Mouse (Mus musculus): Measurements from ENCODE around the gene Celsr1. TPM values are rescaled to one million over a fixed set of nuclear protein-coding genes. Genes with fewer than 3 reads are reported as not detected.

Celsr1 gene
- total and polyA plus RNA-seq, 3 experiments = 1.3 to 21.7 (median 4.7) TPM

GRCm38 (mm10) chr15:86066836-86067580 is 33.4 kb upstream of the Celsr1 start:
- H3K4me1 ChIP-seq (ENCODE audit: insufficient read depth, low read depth, low read length) = peaks cover 98% of the 10 kb centered on the region

GRCm38 (mm10) chr15:86065367-86065766 is 31.8 kb upstream of the Celsr1 start:
- peaks cover 93% of the 10 kb centered on the region for H3K36me3 ChIP-seq (replicated peaks)
- peak overlapping the region; percentile 60; the same call in 1 of the 2 replicates for H3K4me3 ChIP-seq (ENCODE audit: low read depth, low read length)
- DNase-seq (ENCODE audit: low spot score) = no peak
- no peak for ATAC-seq (ENCODE audit: extremely low read depth, insufficient number of reproducible peaks, low FRiP score, poor library complexity, severe bottlenecking)
- H3K4me1 ChIP-seq (ENCODE audit: insufficient read depth, low read depth, low read length) = peaks cover 98% of the 10 kb centered on the region
- TF ChIP-seq GATA1 (IDR thresholded peaks at IDR 0.05; ENCODE audit: borderline replicate concordance, low read length) (no peak), CTCF (IDR thresholded peaks at IDR 0.05; ENCODE audit: low read depth, low read length) (no peak), POLR2AphosphoS5 (IDR thresholded peaks at IDR 0.05; ENCODE audit: insufficient replicate concordance, low read depth, low read length) (no peak), TAL1 (conservative IDR thresholded peaks at IDR 0.05; ENCODE audit: low read depth, low read length) (no peak), GATA2 (IDR thresholded peaks at IDR 0.05; ENCODE audit: borderline replicate concordance, low read depth, low read length) (no peak)
- H3K27me3 ChIP-seq (ENCODE audit: insufficient read depth, low read length) = no peaks in the 10 kb centered on the region
- H3K9me3 ChIP-seq (replicated peaks) = no peaks in the 10 kb centered on the region

More at GRCm38 (mm10) chr15:86066836-86067580, 33.4 kb upstream of the Celsr1 start:
- no peak for ATAC-seq (ENCODE audit: extremely low read depth, insufficient number of reproducible peaks, low FRiP score, poor library complexity, severe bottlenecking)
- H3K9me3 ChIP-seq (replicated peaks) = no peaks in the 10 kb centered on the region
- H3K36me3 ChIP-seq (replicated peaks) = peaks cover 87% of the 10 kb centered on the region
- DNase-seq (ENCODE audit: low spot score) = no peak
- no peaks in the 10 kb centered on the region for H3K27me3 ChIP-seq (ENCODE audit: insufficient read depth, low read length)
- TF ChIP-seq GATA1 (IDR thresholded peaks at IDR 0.05; ENCODE audit: borderline replicate concordance, low read length) (no peak), GATA2 (IDR thresholded peaks at IDR 0.05; ENCODE audit: borderline replicate concordance, low read depth, low read length) (no peak)
- peak overlapping the region; percentile 64; the same call in 1 of the 2 replicates for H3K4me3 ChIP-seq (ENCODE audit: low read depth, low read length)

DNA sequence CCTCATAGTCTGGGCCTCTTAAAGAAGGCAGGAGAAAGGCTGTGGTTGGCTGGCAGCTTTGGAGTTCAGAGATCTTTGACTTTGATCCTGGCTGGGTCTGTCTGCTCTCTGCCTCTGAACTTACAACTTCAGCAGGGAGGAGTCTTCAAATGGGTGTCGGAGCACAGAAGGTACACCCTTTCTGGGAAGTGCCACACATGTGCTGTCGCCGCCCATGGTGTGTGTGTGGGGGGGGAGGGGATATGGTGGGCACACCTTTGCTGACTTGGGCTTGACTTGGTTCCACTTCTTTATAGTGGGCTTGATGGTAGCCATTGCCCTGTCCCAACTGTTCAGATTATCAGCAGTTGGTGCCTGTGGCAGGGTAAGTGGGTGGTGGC is 31.3 kb upstream of the Celsr1 start:
- DNase-seq (ENCODE audit: low spot score) = no peak
- Histone ChIP-seq H3K4me3 (ENCODE audit: low read depth, low read length) (peak overlapping the region; percentile 60; the same call in 1 of the 2 replicates), H3K4me1 (ENCODE audit: insufficient read depth, low read depth, low read length) (peaks cover 98% of the 10 kb centered on the region)

GRCm38 (mm10) chr15:86064191-86064849 is 30.7 kb upstream of the Celsr1 start:
- Histone ChIP-seq H3K4me1 (ENCODE audit: insufficient read depth, low read depth, low read length) (peaks cover 98% of the 10 kb centered on the region), H3K27me3 (ENCODE audit: insufficient read depth, low read length) (no peaks in the 10 kb centered on the region), H3K9me3 (replicated peaks) (no peaks in the 10 kb centered on the region), H3K36me3 (replicated peaks) (peaks cover 90% of the 10 kb centered on the region), H3K4me3 (ENCODE audit: low read depth, low read length) (peak overlapping the region; percentile 60; the same call in 1 of the 2 replicates)
- TF ChIP-seq GATA1 (IDR thresholded peaks at IDR 0.05; ENCODE audit: borderline replicate concordance, low read length) (no peak), CTCF (IDR thresholded peaks at IDR 0.05; ENCODE audit: low read depth, low read length) (no peak), POLR2AphosphoS5 (IDR thresholded peaks at IDR 0.05; ENCODE audit: insufficient replicate concordance, low read depth, low read length) (no peak), GATA2 (IDR thresholded peaks at IDR 0.05; ENCODE audit: borderline replicate concordance, low read depth, low read length) (no peak), TAL1 (conservative IDR thresholded peaks at IDR 0.05; ENCODE audit: low read depth, low read length) (no peak)
- DNase-seq (ENCODE audit: low spot score) = no peak
- ATAC-seq (ENCODE audit: extremely low read depth, insufficient number of reproducible peaks, low FRiP score, poor library complexity, severe bottlenecking) = no peak

More for the DNA sequence above, 31.3 kb upstream of the Celsr1 start:
- no peaks in the 10 kb centered on the region for H3K9me3 ChIP-seq (replicated peaks)
- H3K36me3 ChIP-seq (replicated peaks) = peaks cover 95% of the 10 kb centered on the region
- H3K27me3 ChIP-seq (ENCODE audit: insufficient read depth, low read length) = no peaks in the 10 kb centered on the region
- 0 out of 2 replicates have a peak, but pooled peaks have one; percentile 35 for ATAC-seq (ENCODE audit: extremely low read depth, insufficient number of reproducible peaks, low FRiP score, poor library complexity, severe bottlenecking)
- TF ChIP-seq TAL1 (conservative IDR thresholded peaks at IDR 0.05; ENCODE audit: low read depth, low read length) (no peak), GATA2 (IDR thresholded peaks at IDR 0.05; ENCODE audit: borderline replicate concordance, low read depth, low read length) (no peak), GATA1 (IDR thresholded peaks at IDR 0.05; ENCODE audit: borderline replicate concordance, low read length) (no peak), CTCF (IDR thresholded peaks at IDR 0.05; ENCODE audit: low read depth, low read length) (no peak), POLR2AphosphoS5 (IDR thresholded peaks at IDR 0.05; ENCODE audit: insufficient replicate concordance, low read depth, low read length) (no peak)

DNA sequence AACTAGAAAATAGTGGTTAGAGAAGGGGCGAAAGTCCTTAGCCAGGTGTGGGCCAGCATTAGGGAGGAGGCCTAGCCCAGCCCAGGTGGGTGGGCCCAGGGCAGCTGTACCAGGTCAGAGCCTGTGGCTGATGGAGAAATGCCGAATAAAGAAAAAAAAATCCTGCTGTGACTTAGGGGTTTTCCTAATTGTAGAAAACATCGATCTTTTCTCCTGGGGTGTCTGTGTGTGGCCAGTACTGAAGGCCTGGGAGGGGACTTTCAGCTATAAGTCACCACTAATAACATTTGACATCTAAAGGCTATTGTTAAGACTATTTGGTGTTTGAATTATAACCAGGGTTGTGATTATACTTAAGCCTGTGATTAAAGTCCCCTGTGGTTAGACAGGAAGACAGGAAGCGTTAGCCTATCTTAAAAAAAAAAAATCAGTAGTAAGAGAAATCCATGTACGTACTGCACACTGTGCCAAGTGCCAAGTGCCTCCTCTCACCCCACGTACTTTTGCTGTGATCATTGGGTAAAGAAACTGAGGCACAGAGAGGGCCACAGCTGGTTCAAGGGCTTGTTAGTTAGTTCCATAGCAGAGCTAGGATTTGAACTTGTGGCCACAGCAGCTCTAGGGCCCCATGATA is 28.4 kb upstream of the Celsr1 start:
- TF ChIP-seq GATA1 (IDR thresholded peaks at IDR 0.05; ENCODE audit: borderline replicate concordance, low read length) = no peak
- TF ChIP-seq TAL1 (conservative IDR thresholded peaks at IDR 0.05; ENCODE audit: low read depth, low read length) = no peak
- no peak for TF ChIP-seq GATA2 (IDR thresholded peaks at IDR 0.05; ENCODE audit: borderline replicate concordance, low read depth, low read length)
- TF ChIP-seq CTCF (IDR thresholded peaks at IDR 0.05; ENCODE audit: low read depth, low read length) = no peak
- no peak for TF ChIP-seq POLR2AphosphoS5 (IDR thresholded peaks at IDR 0.05; ENCODE audit: insufficient replicate concordance, low read depth, low read length)
- peaks cover 92% of the 10 kb centered on the region for H3K4me1 ChIP-seq (ENCODE audit: insufficient read depth, low read depth, low read length)
- H3K36me3 ChIP-seq (replicated peaks) = peaks cover 67% of the 10 kb centered on the region
- peak overlapping the region; percentile 97; the same call in 1 of the 2 replicates for H3K4me3 ChIP-seq (ENCODE audit: low read depth, low read length)
- DNase-seq (ENCODE audit: low spot score) (no peak), ATAC-seq (ENCODE audit: extremely low read depth, insufficient number of reproducible peaks, low FRiP score, poor library complexity, severe bottlenecking) (no peak)
- peaks cover 2% of the 10 kb centered on the region; the same call in 1 of the 2 replicates for H3K9me3 ChIP-seq (replicated peaks)
- H3K27me3 ChIP-seq (ENCODE audit: insufficient read depth, low read length) = no peaks in the 10 kb centered on the region

GRCm38 (mm10) chr15:86061221-86061620 is 27.6 kb upstream of the Celsr1 start:
- Histone ChIP-seq H3K27me3 (ENCODE audit: insufficient read depth, low read length) (no peaks in the 10 kb centered on the region), H3K4me1 (ENCODE audit: insufficient read depth, low read depth, low read length) (peaks cover 91% of the 10 kb centered on the region), H3K9me3 (replicated peaks) (peaks cover 8% of the 10 kb centered on the region), H3K4me3 (ENCODE audit: low read depth, low read length) (peak overlapping the region; percentile 97; the same call in 1 of the 2 replicates), H3K36me3 (replicated peaks) (peaks cover 60% of the 10 kb centered on the region)
- no peak for ATAC-seq (ENCODE audit: extremely low read depth, insufficient number of reproducible peaks, low FRiP score, poor library complexity, severe bottlenecking)
- DNase-seq (ENCODE audit: low spot score) = no peak
- TF ChIP-seq GATA1 (IDR thresholded peaks at IDR 0.05; ENCODE audit: borderline replicate concordance, low read length) (no peak), CTCF (IDR thresholded peaks at IDR 0.05; ENCODE audit: low read depth, low read length) (no peak), TAL1 (conservative IDR thresholded peaks at IDR 0.05; ENCODE audit: low read depth, low read length) (no peak), GATA2 (IDR thresholded peaks at IDR 0.05; ENCODE audit: borderline replicate concordance, low read depth, low read length) (no peak), POLR2AphosphoS5 (IDR thresholded peaks at IDR 0.05; ENCODE audit: insufficient replicate concordance, low read depth, low read length) (no peak)
